Mouse (Mus musculus): ENCODE results near the gene Sorcs2.
A peak's percentile ranks its signal among the peaks of the same experiment; 100 is the strongest.

The Sorcs2 gene

GRCm38 (mm10) chr5:36178215-36178614, 219.7 kb downstream of the Sorcs2 start:
- DNase-seq (ENCODE audit: low read depth) = no peak

- no peak for DNase-seq (ENCODE audit: low read depth)
Measured at GRCm38 (mm10) chr5:36176873-36177272, 221.1 kb downstream of the Sorcs2 start.

DNA sequence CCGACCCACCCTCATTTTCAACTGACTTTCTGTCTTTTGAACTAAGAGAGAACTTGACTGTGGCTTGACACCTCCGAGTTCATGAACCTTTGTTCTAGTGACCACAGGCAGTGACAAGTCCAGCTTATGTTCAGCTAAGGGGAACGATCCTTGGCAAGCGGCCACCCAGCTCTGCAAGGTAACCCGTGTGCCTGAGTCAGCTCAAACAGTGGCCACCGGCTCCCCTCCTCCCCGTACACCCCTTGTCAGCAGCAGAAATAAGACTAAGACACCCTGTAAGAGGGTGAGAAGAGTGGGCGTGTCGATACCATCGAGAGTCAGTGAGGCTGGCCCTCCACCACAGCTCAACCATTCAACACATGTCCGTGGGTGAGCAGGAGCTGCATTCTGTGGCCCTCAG, 221.5 kb downstream of the Sorcs2 start:
- DNase-seq (ENCODE audit: low read depth) = no peak

- DNase-seq (ENCODE audit: low read depth) = no peak
Measured at GRCm38 (mm10) chr5:36174569-36175115, 223.3 kb downstream of the Sorcs2 start.

GRCm38 (mm10) chr5:36168963-36169650, 228.8 kb downstream of the Sorcs2 start:
- no peak for DNase-seq (ENCODE audit: low read depth)

GRCm38 (mm10) chr5:36166346-36167013, 231.5 kb downstream of the Sorcs2 start:
- DNase-seq (ENCODE audit: low read depth) = no peak

GRCm38 (mm10) chr5:36165424-36166302, 232.3 kb downstream of the Sorcs2 start:
- no peak for DNase-seq (ENCODE audit: low read depth)

DNA sequence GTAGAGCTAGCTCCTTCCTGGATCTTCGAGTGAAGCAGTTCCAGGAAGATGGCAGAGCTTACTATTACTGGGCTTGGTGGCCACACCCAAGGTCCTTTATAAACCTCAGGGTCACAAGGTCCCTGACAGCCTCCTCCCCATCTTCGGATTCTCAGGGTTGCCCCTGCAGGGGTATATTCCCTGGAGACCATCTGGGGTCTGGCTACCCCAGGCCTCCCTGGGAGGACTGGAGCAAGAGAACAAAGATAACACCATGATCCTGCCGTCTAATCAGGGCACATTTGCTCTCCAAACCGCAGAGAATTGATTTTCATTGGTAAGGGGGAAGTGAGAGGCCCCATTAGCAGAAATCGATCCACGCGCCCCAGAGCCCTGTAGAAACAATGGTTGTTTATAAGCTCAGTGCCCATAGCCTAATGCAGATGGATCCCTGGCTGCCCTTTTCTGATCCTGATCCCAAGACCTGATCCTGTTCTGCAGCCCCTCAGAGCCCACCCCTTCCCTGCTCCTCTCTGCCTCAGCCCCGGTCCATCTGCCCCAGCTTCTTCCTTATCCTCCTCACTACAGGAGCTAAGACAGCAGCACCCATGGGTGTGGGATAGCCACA, 243.0 kb downstream of the Sorcs2 start:
- no peak for DNase-seq (ENCODE audit: low read depth)

DNA sequence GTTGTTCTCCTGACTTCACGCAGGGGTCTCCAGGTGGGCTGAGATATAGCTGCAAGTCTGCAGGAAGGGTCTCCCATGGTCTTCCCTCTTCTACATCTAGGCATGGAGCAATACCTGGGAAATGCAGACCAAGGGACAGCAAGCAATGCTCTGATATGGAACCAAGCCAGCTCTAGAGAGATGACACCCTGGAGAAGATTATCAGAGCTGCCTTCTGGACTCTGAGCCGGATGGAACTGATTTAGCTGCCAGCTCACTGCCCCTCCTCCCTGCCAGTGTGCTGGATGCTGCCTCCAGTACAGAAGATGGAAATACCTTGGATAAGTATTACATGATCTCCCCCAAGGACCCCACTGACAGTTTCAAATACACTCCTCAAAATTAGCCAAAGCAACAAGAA, 244.7 kb downstream of the Sorcs2 start:
- DNase-seq (ENCODE audit: low read depth) = no peak

- DNase-seq (ENCODE audit: low read depth) = no peak
Measured at GRCm38 (mm10) chr5:36151086-36151485, 246.9 kb downstream of the Sorcs2 start.

DNA sequence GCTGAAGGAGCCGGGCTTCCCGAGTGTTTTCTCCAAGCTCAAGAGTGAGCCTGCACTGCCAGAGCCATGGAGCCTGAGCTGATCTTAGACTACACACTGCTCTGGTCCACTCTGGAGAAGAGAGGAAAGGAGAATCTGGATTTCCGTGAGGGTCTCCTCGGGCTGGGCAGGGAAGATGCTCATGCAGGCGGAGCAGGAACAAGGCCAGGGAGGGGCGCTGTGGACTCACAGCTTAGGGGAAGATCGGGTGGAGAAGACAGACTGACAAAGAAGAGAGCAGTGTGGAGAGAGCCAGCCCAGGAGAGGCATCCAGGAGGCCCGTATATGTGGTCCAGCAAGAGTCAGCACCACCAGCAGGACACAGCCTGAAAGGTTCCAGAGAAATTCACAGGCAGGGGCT, 248.8 kb downstream of the Sorcs2 start:
- no peak for DNase-seq (ENCODE audit: low read depth)

- DNase-seq (ENCODE audit: low read depth) = no peak
Measured at GRCm38 (mm10) chr5:36146589-36146988, 251.3 kb downstream of the Sorcs2 start.

- no peak for DNase-seq (ENCODE audit: low read depth)
Measured at GRCm38 (mm10) chr5:36144560-36144959, 253.4 kb downstream of the Sorcs2 start.

DNA sequence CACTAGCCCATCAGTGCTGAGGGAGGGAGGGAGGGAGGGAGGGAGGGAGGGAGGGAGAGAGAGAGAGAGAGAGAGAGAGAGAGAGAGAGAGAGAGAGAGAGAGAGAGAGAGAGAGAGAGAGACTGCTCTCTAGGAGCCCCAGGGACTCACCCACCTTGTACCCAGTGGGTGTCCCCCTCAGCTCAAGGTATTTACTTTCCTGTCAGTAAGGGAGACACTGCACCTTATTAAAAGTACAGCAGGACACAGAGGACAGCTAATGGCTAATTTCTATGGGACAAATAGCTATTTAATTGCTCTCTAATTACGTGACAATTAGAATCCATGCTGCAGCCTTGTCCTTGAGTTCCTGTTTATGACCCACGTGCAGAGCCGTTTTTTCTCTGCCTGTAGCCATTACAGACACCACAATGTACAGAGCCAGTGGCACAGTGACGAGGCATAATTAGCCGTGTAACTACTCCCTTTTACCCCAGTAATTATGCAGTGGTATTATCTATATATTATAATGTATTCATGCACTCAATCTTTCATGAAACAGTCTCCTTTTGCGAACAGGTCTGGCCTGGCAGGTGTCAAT, 256.2 kb downstream of the Sorcs2 start:
- no peak for DNase-seq (ENCODE audit: low read depth)

DNA sequence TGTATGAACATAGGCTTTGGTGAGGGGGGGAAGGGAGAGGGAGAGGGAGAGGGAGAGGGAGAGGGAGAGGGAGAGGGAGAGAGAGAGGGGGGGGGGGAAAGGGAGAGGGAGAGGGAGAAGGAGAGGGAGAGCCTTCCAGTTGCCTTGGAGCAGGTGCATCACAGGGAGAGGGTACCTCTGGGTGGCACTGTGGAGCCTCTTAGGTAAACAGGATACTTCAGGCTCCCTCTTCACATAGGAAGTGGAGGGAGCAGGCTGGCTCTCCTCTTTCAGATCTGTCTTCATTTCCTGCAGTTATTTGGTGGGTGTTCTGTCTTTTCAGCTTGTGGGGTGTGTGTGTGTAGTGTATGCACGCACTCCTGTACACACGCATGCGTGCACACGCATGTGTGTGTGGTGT, 256.8 kb downstream of the Sorcs2 start:
- peak; percentile 62 for DNase-seq (ENCODE audit: low read depth)

DNA sequence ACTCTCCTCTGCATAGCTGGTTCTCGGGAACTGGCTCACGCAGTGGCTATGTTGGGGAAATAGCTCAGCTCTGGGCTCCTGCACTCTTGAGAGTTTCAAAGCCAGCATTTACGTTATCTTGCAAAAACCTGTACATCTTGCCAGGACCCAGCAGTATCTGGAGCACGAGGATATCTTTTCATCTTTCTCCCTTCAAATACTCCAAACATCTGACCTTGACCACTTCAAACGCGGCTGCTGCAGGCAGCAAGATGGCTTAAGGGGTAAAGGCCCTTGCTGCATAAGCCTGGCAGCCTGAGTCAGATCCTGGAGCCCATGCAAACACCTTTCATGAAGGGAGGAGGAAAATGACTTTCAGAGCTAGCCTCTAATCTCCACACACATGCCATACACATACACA, 258.2 kb downstream of the Sorcs2 start:
- DNase-seq (ENCODE audit: low read depth) = peak; percentile 9

DNA sequence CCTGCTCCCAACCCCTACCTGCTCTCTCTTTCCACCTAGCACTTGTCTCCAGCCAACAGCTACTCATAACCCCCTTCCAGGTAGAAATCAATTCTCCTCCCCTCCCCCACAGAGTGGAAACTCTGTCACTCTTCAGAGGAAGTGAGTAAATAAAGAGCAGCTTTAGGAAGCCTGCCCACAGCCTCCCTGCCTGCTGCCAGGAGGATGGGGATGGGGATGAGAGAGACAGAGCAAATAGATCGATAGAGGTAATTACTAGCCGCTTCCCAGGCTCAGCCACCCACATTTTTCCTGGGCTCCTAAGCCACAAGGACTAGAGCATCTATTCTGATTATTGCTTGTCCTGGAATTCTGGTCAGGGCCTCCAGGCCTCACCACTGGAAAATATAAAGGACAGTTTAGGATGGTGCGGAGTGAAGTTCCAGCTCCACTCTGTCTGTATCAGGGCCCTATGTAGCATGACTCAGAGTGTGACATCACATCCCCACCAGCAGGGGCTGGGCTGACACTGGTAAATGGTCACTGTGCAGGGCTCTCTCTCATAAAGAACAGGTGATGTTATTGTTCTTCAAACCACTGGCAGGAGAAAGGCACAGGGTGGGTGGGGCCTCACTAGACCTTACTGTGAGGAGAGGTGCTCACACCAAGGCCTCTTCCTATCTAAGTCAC, 261.9 kb downstream of the Sorcs2 start:
- peak; percentile 28 for DNase-seq (ENCODE audit: low read depth)

GRCm38 (mm10) chr5:36134302-36134701, 263.6 kb downstream of the Sorcs2 start:
- DNase-seq (ENCODE audit: low read depth) = no peak

DNA sequence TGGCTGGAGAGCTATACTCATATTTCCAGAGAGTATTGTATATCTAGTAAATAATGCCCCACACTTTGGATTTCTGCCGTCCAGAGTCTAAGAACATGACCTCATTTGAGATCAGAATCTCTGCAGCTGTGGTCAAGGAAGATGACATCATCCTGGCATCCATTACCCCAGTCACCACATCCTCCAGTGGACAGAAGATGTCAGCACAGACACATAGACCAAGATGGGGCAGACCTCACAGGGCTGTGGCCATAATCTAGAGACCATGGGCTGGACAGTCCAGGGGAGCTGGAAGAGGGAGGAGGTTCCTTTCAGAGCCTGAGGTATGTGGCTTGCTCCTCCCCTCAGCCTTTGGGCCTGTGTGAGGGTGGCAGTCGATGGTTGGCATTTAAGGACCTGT, 264.0 kb downstream of the Sorcs2 start:
- no peak for DNase-seq (ENCODE audit: low read depth)

- no peak for DNase-seq (ENCODE audit: low read depth)
Measured at GRCm38 (mm10) chr5:36130393-36131011, 267.4 kb downstream of the Sorcs2 start.

DNA sequence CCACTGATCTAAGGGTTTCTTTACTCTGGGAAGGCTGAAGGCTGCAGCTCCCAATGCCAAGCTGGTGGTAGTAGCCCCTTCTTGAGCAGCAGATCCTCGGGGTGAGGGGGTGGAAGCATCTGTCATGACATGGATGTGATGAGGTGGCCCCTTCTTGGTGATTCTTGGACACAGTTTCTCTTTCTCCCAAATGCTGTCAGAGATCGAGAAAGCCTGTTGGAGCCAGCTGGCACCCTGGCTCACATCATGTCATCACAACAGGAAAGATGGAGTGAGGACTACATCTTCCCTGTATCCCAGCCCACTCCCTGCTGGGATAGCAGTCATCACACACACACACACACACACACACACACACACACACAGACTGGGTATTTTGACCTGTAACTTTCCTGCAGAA, 268.3 kb downstream of the Sorcs2 start:
- no peak for DNase-seq (ENCODE audit: low read depth)

All from naive thymus-derived CD4-positive, alpha-beta T cell, adult 2 months (primary cell).